Mouse (Mus musculus) stomach, postnatal 0 days (tissue): ENCODE measurements around the gene Cabp4. TPM values are rescaled to one million over a fixed set of nuclear protein-coding genes. Genes with fewer than 3 reads are reported as not detected.

Source experiments
- ATAC-seq: fragments of 200-750 bp; cut with Nextera tagmentation; 2 replicates; pipeline ENCODE4 v1.8.0; 2017; ENCODE audit not compliant: low FRiP score, low TSS enrichment
- DNase-seq: peaks from one replicate; pipeline ENCODE4 v3.0.0-alpha.2; 2016; ENCODE audit warnings: low spot score
- H3K27ac ChIP-seq: fragments of 300-500 bp; sonication (generic); replicated peaks from 2 replicates; pipeline ENCODE4 v1.5.1; 2014; ENCODE audit warnings: mild to moderate bottlenecking, control low read depth
- H3K27me3 ChIP-seq: fragments of 300-500 bp; sonication (generic); 2 replicates; pipeline ENCODE4 v1.6.1; 2014; ENCODE audit warnings: low read length; ENCODE audit not compliant: control insufficient read depth, insufficient read depth
- H3K36me3 ChIP-seq: fragments of 300-500 bp; sonication (generic); 2 replicates; pipeline ENCODE4 v1.6.1; 2014; ENCODE audit warnings: low read length, mixed read lengths; ENCODE audit not compliant: control insufficient read depth, insufficient read depth
- H3K4me1 ChIP-seq: fragments of 300-500 bp; sonication (generic); replicated peaks from 2 replicates; pipeline ENCODE4 v1.6.1; 2014; ENCODE audit warnings: antibody characterized with exemption; ENCODE audit not compliant: control insufficient read depth, insufficient read depth
- H3K4me2 ChIP-seq: fragments of 300-500 bp; sonication (generic); replicated peaks from 2 replicates; pipeline ENCODE4 v1.6.1; 2014; ENCODE audit warnings: low read depth, mild to moderate bottlenecking, control low read depth, moderate library complexity
- H3K4me3 ChIP-seq: fragments of 300-500 bp; sonication (generic); 2 replicates; pipeline ENCODE4 v1.5.1; 2014; ENCODE audit warnings: low read depth, low read length, control low read depth
- H3K9ac ChIP-seq: fragments of 300-500 bp; sonication (generic); 2 replicates; pipeline ENCODE4 v1.6.1; 2014; ENCODE audit warnings: mild to moderate bottlenecking, low read length, control low read depth, mixed read lengths
- H3K9me3 ChIP-seq: fragments of 300-500 bp; sonication (generic); 2 replicates; pipeline ENCODE4 v1.6.1; 2016; ENCODE audit warnings: low read length; ENCODE audit not compliant: control insufficient read depth
- CTCF ChIP-seq: IDR thresholded peaks from 2 replicates; pipeline ENCODE4 v1.5.1; 2016; ENCODE audit warnings: antibody characterized with exemption, low read depth, mild to moderate bottlenecking, moderate library complexity
- EP300 ChIP-seq: optimal IDR thresholded peaks from 2 replicates; pipeline ENCODE3; 2016; ENCODE audit warnings: antibody characterized with exemption
- WGBS: fragments of 180-500 bp; shearing (Covaris S2); extraction: QIAGEN DNeasy Blood & Tissue Kit; methylation state at CpG from one replicate; pipeline ENCODE4 v1.1.7; 2014; 5-methylcytosine and 5-hydroxymethylcytosine counted together
- polyA plus RNA-seq: library from polyadenylated mRNA; unstranded; fragments of >200 nt; fragmentation: Nextera tagmentation; extraction: Ambion mirVana; gene quantifications from 2 replicates; pipeline ENCODE4 v1.2.1, GENCODE M21; 2015

The Cabp4 gene
- polyA plus RNA-seq, 1 experiment from 2014 or later, result not detected

DNA sequence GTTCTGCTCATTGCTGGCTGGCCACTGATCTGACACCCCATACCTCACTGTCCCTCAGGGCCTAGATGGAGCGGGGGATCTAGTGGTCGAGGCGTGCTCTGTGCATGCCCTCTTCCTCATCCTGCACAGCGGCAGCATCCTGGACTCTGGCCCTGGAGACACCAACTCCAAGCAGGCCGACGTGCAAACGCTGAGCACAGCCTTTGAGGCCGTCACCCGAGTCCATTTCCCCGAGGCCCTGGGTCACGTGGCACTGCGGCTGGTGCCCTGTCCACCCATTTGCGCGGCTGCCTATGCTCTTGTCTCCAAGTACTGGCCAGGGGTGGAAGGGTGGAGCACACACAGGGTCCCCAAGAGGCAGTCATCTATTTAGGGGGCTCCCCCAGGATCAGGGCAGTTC lies 37.2 kb downstream of the Cabp4 start:
- ATAC-seq (no peak), DNase-seq (no peak)
- H3K4me1 ChIP-seq, result no peaks in the 10 kb centered on the region
- WGBS, result 90% methylated on average over 14 of the region's 14 CpGs
- no peak overlapping the region for H3K4me2 ChIP-seq
- H3K27ac ChIP-seq, result no peak overlapping the region
- H3K36me3 ChIP-seq, result no peaks in the 10 kb centered on the region; the same call in 1 of the 2 replicates
- H3K27me3 ChIP-seq, result no peaks in the 10 kb centered on the region
- TF ChIP-seq EP300, result no peak
- TF ChIP-seq CTCF, result no peak
- no peak overlapping the region for H3K4me3 ChIP-seq
- H3K9ac ChIP-seq, result no peak overlapping the region
- no peaks in the 10 kb centered on the region for H3K9me3 ChIP-seq

DNA sequence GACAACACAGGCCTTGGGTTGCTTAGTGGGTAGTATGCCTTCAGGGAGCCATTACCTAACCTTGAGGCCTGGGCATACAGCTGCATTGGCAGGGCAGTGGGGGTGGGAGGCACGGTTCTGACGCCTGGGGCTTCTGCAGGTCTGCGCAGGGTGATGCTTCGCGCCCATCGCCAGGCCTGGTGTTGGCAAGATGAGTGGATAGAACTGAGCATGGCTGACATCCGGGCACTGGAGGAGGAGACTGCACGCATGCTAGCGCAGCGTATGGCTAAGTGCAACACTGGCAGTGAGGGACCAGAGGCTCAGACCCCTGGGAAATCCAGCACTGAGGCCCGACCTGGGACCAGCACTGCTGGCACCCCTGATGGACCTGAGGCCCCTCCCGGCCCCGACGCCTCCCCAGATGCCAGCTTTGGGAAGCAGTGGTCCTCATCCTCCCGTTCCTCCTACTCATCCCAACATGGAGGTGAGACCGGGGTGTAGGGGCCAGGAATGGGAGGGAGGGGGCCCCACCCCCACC lies 39.1 kb downstream of the Cabp4 start:
- 91% methylated on average over 16 of the region's 16 CpGs for WGBS
- TF ChIP-seq EP300 (no peak), CTCF (no peak)
- Histone ChIP-seq H3K4me2 (no peak overlapping the region), H3K27me3 (no peaks in the 10 kb centered on the region), H3K9ac (no peak overlapping the region), H3K9me3 (no peaks in the 10 kb centered on the region), H3K36me3 (no peaks in the 10 kb centered on the region; the same call in 1 of the 2 replicates), H3K4me3 (no peak overlapping the region), H3K4me1 (peaks cover 1% of the 10 kb centered on the region; the same call in 1 of the 2 replicates), H3K27ac (no peak overlapping the region)
- ATAC-seq (no peak), DNase-seq (no peak)

DNA sequence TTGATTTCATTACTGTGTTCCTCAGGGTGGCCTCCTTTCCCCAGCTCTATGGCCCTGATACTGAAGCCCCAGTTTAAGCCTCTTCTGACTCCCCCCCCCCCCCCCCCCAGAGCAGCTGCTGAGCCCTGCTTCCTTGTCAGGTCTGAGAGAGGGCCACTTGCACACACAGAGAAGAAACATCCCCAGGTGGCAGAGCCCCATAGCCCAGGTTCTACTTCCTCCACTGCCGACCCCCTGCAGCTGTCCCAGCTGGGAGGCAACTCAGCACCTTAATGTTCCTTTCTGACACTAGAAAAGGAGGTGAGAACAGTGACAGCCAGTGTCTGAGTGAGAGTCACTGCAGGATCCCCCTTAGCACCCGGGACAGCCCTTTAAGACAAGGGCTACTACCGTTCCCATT lies 40.0 kb downstream of the Cabp4 start:
- Histone ChIP-seq H3K4me2 (no peak overlapping the region), H3K4me1 (peaks cover 8% of the 10 kb centered on the region), H3K4me3 (no peak overlapping the region), H3K27ac (no peak overlapping the region), H3K9ac (no peak overlapping the region), H3K36me3 (no peaks in the 10 kb centered on the region; the same call in 1 of the 2 replicates), H3K9me3 (no peaks in the 10 kb centered on the region), H3K27me3 (no peaks in the 10 kb centered on the region)
- WGBS, result 75% methylated on average over 3 of the region's 3 CpGs
- DNase-seq (no peak), ATAC-seq (no peak)
- TF ChIP-seq CTCF, result no peak
- no peak for TF ChIP-seq EP300

DNA sequence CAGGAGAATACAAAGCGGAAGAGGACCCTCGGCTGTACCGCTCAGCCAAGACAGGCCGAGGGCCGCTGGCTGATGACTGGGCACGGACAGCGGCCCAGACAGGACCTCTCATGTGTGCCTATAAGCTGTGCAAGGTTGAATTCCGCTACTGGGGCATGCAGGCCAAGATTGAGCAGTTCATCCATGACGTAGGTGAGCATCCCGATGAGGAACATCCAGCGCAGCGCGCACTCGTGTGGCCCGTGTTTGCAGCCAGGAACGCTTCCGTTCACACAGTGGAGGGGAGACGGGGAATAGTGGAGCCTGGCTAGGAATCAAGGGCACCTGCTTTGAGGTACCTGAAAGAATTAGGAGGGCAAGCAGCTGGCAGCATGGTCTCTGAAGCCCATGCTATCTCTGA lies 40.5 kb downstream of the Cabp4 start:
- no peak overlapping the region for H3K27ac ChIP-seq
- no peak for TF ChIP-seq CTCF
- TF ChIP-seq EP300, result no peak
- no peaks in the 10 kb centered on the region for H3K27me3 ChIP-seq
- H3K9me3 ChIP-seq, result no peaks in the 10 kb centered on the region
- WGBS, result 94% methylated on average over 18 of the region's 18 CpGs
- H3K4me1 ChIP-seq, result peaks cover 13% of the 10 kb centered on the region
- DNase-seq (no peak), ATAC-seq (no peak)
- no peak overlapping the region for H3K4me3 ChIP-seq
- H3K36me3 ChIP-seq, result no peaks in the 10 kb centered on the region; the same call in 1 of the 2 replicates
- H3K4me2 ChIP-seq, result no peak overlapping the region
- no peak overlapping the region for H3K9ac ChIP-seq

DNA sequence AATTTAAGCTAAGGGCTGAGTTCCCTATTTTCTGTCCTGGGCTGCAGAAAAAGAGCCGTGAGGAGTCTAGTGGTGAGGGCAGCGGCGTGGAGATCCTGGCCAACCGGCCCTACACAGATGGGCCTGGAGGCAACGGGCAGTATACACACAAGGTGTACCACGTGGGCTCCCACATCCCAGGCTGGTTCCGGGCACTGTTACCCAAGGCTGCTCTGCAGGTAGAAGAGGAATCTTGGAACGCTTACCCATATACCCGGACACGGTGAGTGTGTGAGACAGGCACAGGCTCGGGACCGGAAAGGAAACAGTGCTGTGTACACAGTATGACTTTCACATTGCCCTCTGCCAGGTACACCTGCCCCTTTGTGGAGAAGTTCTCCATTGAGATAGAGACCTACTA lies 41.2 kb downstream of the Cabp4 start:
- ATAC-seq, result no peak
- Histone ChIP-seq H3K36me3 (no peaks in the 10 kb centered on the region; the same call in 1 of the 2 replicates), H3K27ac (no peak overlapping the region), H3K4me3 (no peak overlapping the region), H3K9ac (no peak overlapping the region), H3K9me3 (no peaks in the 10 kb centered on the region), H3K4me2 (no peak overlapping the region), H3K4me1 (peaks cover 14% of the 10 kb centered on the region), H3K27me3 (no peaks in the 10 kb centered on the region)
- TF ChIP-seq CTCF (no peak), EP300 (no peak)
- 89% methylated on average over 12 of the region's 12 CpGs for WGBS
- no peak for DNase-seq

DNA sequence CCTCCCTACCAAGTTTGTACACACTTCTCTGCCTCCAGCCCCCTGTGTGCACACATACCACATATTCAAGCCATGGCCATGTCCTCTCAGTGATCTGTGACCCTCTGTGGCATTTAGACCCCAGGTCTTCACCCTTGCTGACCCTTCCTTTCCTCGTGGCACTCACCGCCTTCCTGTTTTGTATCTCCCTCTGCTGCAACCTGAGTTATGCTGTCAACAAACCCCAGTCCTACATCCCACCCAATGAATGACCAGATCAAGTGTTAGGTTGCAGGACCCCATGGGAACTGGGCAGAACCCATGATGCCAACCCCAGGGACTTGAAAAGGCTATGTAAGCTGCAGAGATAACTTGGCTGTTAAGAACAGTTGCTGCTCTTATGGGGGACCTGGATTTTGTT lies 41.8 kb downstream of the Cabp4 start:
- Histone ChIP-seq H3K9ac (no peak overlapping the region), H3K4me2 (no peak overlapping the region), H3K4me3 (no peak overlapping the region), H3K9me3 (no peaks in the 10 kb centered on the region), H3K4me1 (peaks cover 14% of the 10 kb centered on the region), H3K27ac (no peak overlapping the region), H3K36me3 (no peaks in the 10 kb centered on the region; the same call in 1 of the 2 replicates), H3K27me3 (no peaks in the 10 kb centered on the region)
- ATAC-seq (no peak), DNase-seq (no peak)
- WGBS, result 91% methylated on average over 2 of the region's 2 CpGs
- TF ChIP-seq EP300, result no peak
- no peak for TF ChIP-seq CTCF
